Mouse (Mus musculus): ENCODE measurements around the gene Lrrc73. TPM values are rescaled to one million over a fixed set of nuclear protein-coding genes. Genes with fewer than 3 reads are reported as not detected.

The Lrrc73 gene
- polyA plus RNA-seq (2012; rRNA removed) = 1.9 and 2.8 TPM in 2 replicates

- Histone ChIP-seq H3K36me3 (ENCODE audit: control insufficient read depth, insufficient read depth, low read length) (peaks cover 36% of the 10 kb centered on the region), H3K4me1 (ENCODE audit: control insufficient read depth, insufficient read depth, insufficient read length, low read length) (peaks cover 14% of the 10 kb centered on the region), H3K27ac (ENCODE audit: insufficient read depth, low read depth, low read length) (no peak within 1 kb of the TSS), H3K4me3 (ENCODE audit: low read depth, low read length) (peak within 1 kb of the TSS; percentile 65), H3K27me3 (ENCODE audit: control insufficient read depth, insufficient read depth, low read length) (peaks cover 12% of the 10 kb centered on the region)
- TF ChIP-seq CTCF (IDR thresholded peaks at IDR 0.05; ENCODE audit: extremely low read depth, insufficient read length, insufficient replicate concordance, low read depth, low read length) (no peak), POLR2A (IDR thresholded peaks at IDR 0.05; ENCODE audit: low read depth, low read length) (no peak)
- 2% methylated on average over 48 of the region's 48 CpGs for WGBS
Observed at GRCm38 (mm10) chr17:46253452-46254084, at the start of gene Lrrc73. TSS of gene Lrrc73 (plus strand) at chr17:46253531.

- Histone ChIP-seq H3K4me1 (ENCODE audit: control insufficient read depth, insufficient read depth, insufficient read length, low read length) (peaks cover 2% of the 10 kb centered on the region; the same call in 1 of the 2 replicates), H3K27me3 (ENCODE audit: control insufficient read depth, insufficient read depth, low read length) (no peaks in the 10 kb centered on the region), H3K4me3 (ENCODE audit: low read depth, low read length) (no peak overlapping the region), H3K27ac (ENCODE audit: insufficient read depth, low read depth, low read length) (no peak overlapping the region), H3K36me3 (ENCODE audit: control insufficient read depth, insufficient read depth, low read length) (peaks cover 15% of the 10 kb centered on the region)
- no peak for TF ChIP-seq POLR2A (IDR thresholded peaks at IDR 0.05; ENCODE audit: low read depth, low read length)
Observed at GRCm38 (mm10) chr17:46206676-46207075, 46.7 kb upstream of the Lrrc73 start.

DNA sequence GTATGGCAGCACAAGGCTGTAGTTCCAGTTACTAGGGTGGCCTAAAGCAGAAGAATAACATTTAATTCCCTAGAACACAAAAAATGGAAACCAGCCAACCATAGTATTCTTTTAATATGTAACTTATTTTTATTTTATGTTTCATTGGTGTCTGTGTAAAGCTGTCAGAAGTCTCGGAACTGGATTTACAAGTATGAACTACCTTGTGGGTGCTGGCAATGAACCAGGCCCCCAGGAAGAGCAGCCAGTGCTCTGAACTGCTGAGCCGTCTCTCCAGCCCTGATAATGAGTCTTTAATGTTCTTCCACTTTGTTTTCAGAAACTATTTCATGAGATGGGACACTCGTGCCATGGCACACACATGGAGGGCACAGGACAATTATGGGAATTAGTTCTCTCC is 42.8 kb upstream of the Lrrc73 start:
- Histone ChIP-seq H3K4me1 (ENCODE audit: control insufficient read depth, insufficient read depth, insufficient read length, low read length) (no peaks in the 10 kb centered on the region), H3K4me3 (ENCODE audit: low read depth, low read length) (no peak overlapping the region), H3K27me3 (ENCODE audit: control insufficient read depth, insufficient read depth, low read length) (no peaks in the 10 kb centered on the region), H3K36me3 (ENCODE audit: control insufficient read depth, insufficient read depth, low read length) (peaks cover 36% of the 10 kb centered on the region), H3K27ac (ENCODE audit: insufficient read depth, low read depth, low read length) (no peak overlapping the region)
- WGBS = 48% methylated on average over 3 of the region's 3 CpGs
- TF ChIP-seq POLR2A (IDR thresholded peaks at IDR 0.05; ENCODE audit: low read depth, low read length) (no peak), CTCF (IDR thresholded peaks at IDR 0.05; ENCODE audit: extremely low read depth, insufficient read length, insufficient replicate concordance, low read depth, low read length) (no peak)

DNA sequence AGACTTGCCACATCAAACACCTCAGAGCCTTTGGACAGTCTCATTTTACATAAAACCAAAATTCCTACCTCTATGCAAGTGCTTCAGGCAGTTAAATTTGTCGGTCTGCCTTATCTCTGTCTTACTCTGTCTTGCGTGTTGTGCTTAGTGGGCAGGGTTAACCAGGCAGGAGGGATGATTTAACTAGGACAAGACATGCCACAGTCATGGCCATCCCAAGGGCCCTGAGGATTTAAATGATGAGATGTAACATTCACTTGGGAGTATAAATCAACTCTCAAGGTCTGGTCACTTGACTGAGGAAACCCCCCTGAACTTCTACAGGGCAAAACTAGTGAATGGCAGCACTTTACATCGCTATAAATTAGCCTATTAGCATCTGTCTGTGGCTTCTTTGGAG is 31.7 kb upstream of the Lrrc73 start:
- no peak for TF ChIP-seq POLR2A (IDR thresholded peaks at IDR 0.05; ENCODE audit: low read depth, low read length)
- TF ChIP-seq CTCF (IDR thresholded peaks at IDR 0.05; ENCODE audit: extremely low read depth, insufficient read length, insufficient replicate concordance, low read depth, low read length) = no peak
- H3K27me3 ChIP-seq (ENCODE audit: control insufficient read depth, insufficient read depth, low read length) = no peaks in the 10 kb centered on the region
- H3K4me3 ChIP-seq (ENCODE audit: low read depth, low read length) = no peak overlapping the region
- no peak overlapping the region for H3K27ac ChIP-seq (ENCODE audit: insufficient read depth, low read depth, low read length)
- H3K4me1 ChIP-seq (ENCODE audit: control insufficient read depth, insufficient read depth, insufficient read length, low read length) = no peaks in the 10 kb centered on the region
- 88% methylated on average over 3 of the region's 3 CpGs for whole genome bisulfite sequencing
- H3K36me3 ChIP-seq (ENCODE audit: control insufficient read depth, insufficient read depth, low read length) = peaks cover 74% of the 10 kb centered on the region

GRCm38 (mm10) chr17:46227576-46227975 is 25.8 kb upstream of the Lrrc73 start:
- Histone ChIP-seq H3K4me3 (ENCODE audit: low read depth, low read length) (no peak overlapping the region), H3K36me3 (ENCODE audit: control insufficient read depth, insufficient read depth, low read length) (peaks cover 71% of the 10 kb centered on the region), H3K4me1 (ENCODE audit: control insufficient read depth, insufficient read depth, insufficient read length, low read length) (no peaks in the 10 kb centered on the region), H3K27ac (ENCODE audit: insufficient read depth, low read depth, low read length) (no peak overlapping the region), H3K27me3 (ENCODE audit: control insufficient read depth, insufficient read depth, low read length) (no peaks in the 10 kb centered on the region)
- WGBS = 93% methylated on average over 7 of the region's 7 CpGs
- TF ChIP-seq CTCF (IDR thresholded peaks at IDR 0.05; ENCODE audit: extremely low read depth, insufficient read length, insufficient replicate concordance, low read depth, low read length) = no peak
- no peak for TF ChIP-seq POLR2A (IDR thresholded peaks at IDR 0.05; ENCODE audit: low read depth, low read length)

DNA sequence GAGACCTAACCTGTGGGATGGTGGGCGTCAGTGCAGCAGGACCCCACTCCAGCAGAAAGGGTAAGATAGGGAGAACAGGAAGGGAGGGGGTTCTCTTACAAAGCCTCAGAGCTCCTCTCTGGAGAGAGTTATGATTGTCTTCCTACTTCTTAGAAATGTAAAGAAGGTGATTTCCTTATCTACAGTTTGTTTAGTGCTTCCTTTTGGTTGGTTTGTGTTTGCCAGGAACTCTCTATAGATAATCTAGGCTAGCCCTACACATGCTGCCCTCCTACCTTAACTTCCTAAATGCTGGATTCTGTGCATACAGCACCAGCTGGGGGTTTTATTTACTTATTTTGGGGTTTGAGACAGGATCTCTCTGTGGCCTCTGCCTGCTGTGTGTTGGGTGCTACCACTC is 17.3 kb upstream of the Lrrc73 start:
- peaks cover 52% of the 10 kb centered on the region for H3K36me3 ChIP-seq (ENCODE audit: control insufficient read depth, insufficient read depth, low read length)

GRCm38 (mm10) chr17:46237079-46237478 is 16.3 kb upstream of the Lrrc73 start:
- TF ChIP-seq POLR2A (IDR thresholded peaks at IDR 0.05; ENCODE audit: low read depth, low read length) = no peak
- TF ChIP-seq CTCF (IDR thresholded peaks at IDR 0.05; ENCODE audit: extremely low read depth, insufficient read length, insufficient replicate concordance, low read depth, low read length) = no peak
- WGBS = 92% methylated on average over 6 of the region's 6 CpGs
- Histone ChIP-seq H3K27ac (ENCODE audit: insufficient read depth, low read depth, low read length) (no peak overlapping the region), H3K36me3 (ENCODE audit: control insufficient read depth, insufficient read depth, low read length) (peaks cover 59% of the 10 kb centered on the region), H3K27me3 (ENCODE audit: control insufficient read depth, insufficient read depth, low read length) (no peaks in the 10 kb centered on the region), H3K4me1 (ENCODE audit: control insufficient read depth, insufficient read depth, insufficient read length, low read length) (no peaks in the 10 kb centered on the region; the same call in 1 of the 2 replicates), H3K4me3 (ENCODE audit: low read depth, low read length) (no peak overlapping the region)

More for the DNA sequence above, 17.3 kb upstream of the Lrrc73 start:
- Histone ChIP-seq H3K4me3 (ENCODE audit: low read depth, low read length) (no peak overlapping the region), H3K4me1 (ENCODE audit: control insufficient read depth, insufficient read depth, insufficient read length, low read length) (no peaks in the 10 kb centered on the region), H3K27me3 (ENCODE audit: control insufficient read depth, insufficient read depth, low read length) (no peaks in the 10 kb centered on the region), H3K27ac (ENCODE audit: insufficient read depth, low read depth, low read length) (no peak overlapping the region)
- TF ChIP-seq CTCF (IDR thresholded peaks at IDR 0.05; ENCODE audit: extremely low read depth, insufficient read length, insufficient replicate concordance, low read depth, low read length) (no peak), POLR2A (IDR thresholded peaks at IDR 0.05; ENCODE audit: low read depth, low read length) (no peak)
- 94% methylated on average over 1 of the region's 1 CpGs for WGBS

Data from small intestine, adult 2 months (tissue).